Mouse (Mus musculus): ENCODE results near the gene Syndig1l.

- no peak for TF ChIP-seq CTCF (IDR thresholded peaks at IDR 0.05; ENCODE audit: borderline replicate concordance, control insufficient read depth, extremely low read depth, insufficient read depth, low read length, poor library complexity)
- no peak for TF ChIP-seq POLR2A (IDR thresholded peaks at IDR 0.05; ENCODE audit: control insufficient read depth, extremely low read depth, insufficient read depth, low read length, poor library complexity)
These were observed 11.1 kb downstream of the Syndig1l start for GRCm38 (mm10) chr12:84687531-84687930.

All from thymus, adult 2 months (tissue).